Mouse (Mus musculus) thymus, postnatal 14 days (tissue): ENCODE data around the gene Olfr699.
"Not testable (repeated sequence)": the region's sequence is repeated elsewhere in the genome, so short reads cannot be mapped to it uniquely, and the experiment has no call there.

Experiments used
- DNase-seq: peaks from one replicate; pipeline ENCODE4 v3.0.0; 2021

Gene Olfr699

GRCm38 (mm10) chr7:106793098-106793497 is at the start of gene Olfr699:
TSS of gene Olfr699 (minus strand) at chr7:106793198.
- DNase-seq, result no peak

- DNase-seq, result no peak
Observed at GRCm38 (mm10) chr7:106833793-106834192, 40.8 kb upstream of the Olfr699 start, which contains the start of gene Olfr702. TSS of gene Olfr702 (minus strand) at chr7:106833893.

- no peak for DNase-seq
Observed at GRCm38 (mm10) chr7:106818414-106818813, 25.4 kb upstream of the Olfr699 start.

GRCm38 (mm10) chr7:106815775-106816174 is 22.8 kb upstream of the Olfr699 start:
- DNase-seq, result peak; percentile 20

GRCm38 (mm10) chr7:106813829-106814228 is 20.8 kb upstream of the Olfr699 start, which contains the start of gene Olfr701:
TSS of gene Olfr701 (plus strand) at chr7:106814129.
- DNase-seq, result no peak

GRCm38 (mm10) chr7:106808734-106809133 is 15.7 kb upstream of the Olfr699 start, which contains the start of gene Olfr700:
TSS of gene Olfr700 (minus strand) at chr7:106808834.
- DNase-seq, result no peak

GRCm38 (mm10) chr7:106788330-106788729 is 4.7 kb downstream of the Olfr699 start:
- DNase-seq, result no peak

GRCm38 (mm10) chr7:106761008-106761407 is 32.0 kb downstream of the Olfr699 start:
- DNase-seq, result not testable (repeated sequence)

GRCm38 (mm10) chr7:106758800-106759199 is 34.2 kb downstream of the Olfr699 start:
- DNase-seq, result no peak

GRCm38 (mm10) chr7:106755297-106755696 is 37.7 kb downstream of the Olfr699 start, which contains the start of gene Olfr698:
TSS of gene Olfr698 (minus strand) at chr7:106755397.
- DNase-seq, result no peak

- DNase-seq, result no peak
Observed at GRCm38 (mm10) chr7:106745811-106746210, 47.2 kb downstream of the Olfr699 start.

- no peak for DNase-seq
Observed at GRCm38 (mm10) chr7:106742343-106742742, 50.7 kb downstream of the Olfr699 start, which contains the start of gene Olfr697. TSS of gene Olfr697 (minus strand) at chr7:106742443.
